Mouse (Mus musculus) kidney, adult 18-20 months (tissue): Measurements from ENCODE around the gene Lrig3.

Source experiments
- DNase-seq: peaks from one replicate; pipeline ENCODE4 v3.0.0; 2021

The Lrig3 gene

DNA sequence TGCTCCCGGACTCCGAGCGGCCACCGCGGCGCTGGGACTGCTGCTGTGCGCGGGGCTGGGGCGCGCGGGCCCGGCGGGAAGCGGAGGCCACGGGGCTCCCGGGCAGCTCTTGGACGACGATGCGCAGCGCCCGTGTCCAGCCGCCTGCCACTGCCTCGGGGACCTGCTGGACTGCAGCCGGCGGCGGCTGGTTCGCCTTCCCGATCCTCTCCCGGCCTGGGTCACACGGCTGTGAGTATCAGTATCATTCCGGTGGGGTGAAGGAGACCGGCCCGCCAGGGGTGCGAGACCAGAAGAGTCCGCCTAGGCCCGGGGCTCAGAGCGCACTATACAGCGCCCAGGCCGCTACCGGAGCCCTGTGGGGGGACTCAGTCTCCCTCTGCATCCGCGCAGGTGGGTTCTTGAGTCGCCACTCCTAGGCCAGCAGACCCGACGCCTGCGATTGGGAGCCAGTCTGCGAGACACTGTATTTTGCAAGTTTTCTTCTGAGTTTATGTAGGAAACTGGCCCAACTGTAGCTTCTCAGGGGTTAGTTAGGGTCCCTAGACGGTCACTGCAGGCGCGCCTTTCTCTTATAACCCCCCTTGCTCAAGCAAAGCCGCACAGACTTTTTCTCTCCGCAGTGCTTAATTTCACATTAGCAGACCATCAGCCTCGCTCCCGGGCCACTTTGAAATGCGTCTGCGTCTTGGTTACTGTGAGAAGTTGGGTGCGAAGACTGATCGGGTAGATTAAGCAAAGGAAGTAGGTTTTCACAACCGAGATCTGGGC lies 698 bp downstream of the Lrig3 start:
- DNase-seq: peak; percentile 60

DNA sequence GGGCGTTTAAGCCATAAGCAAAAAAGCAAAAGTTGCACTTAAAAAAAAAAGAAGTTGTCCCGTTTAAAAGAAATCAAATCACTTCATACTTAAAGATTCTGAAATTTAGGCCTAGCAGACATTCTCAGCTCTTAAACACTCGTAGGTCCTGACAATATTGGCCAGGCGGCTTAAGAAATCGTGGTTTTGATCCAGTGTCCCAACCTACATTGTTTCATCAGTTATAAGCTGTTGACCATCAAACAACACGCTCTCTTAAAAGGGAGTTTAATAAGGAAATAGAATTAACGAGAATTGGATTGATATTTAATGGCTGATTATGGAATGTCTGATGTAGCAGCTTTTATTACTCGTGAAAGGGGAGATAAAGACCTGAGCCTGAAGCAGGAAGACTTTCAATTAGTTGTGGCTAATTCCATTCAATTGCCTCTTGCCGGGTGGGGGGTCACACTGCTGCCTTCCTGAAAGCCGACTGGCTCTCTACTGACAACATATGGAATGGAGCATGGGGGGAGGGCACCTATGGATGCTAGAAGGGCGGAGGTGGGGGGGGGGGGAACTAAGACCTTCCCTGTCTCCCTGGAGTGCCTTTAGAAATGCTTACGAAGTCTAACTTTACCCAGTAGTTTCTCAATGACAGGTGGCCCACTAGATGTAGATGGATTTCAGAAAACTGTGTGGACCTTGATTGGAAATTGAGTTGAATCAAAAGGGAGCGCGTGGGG lies 1.6 kb downstream of the Lrig3 start:
- no peak for DNase-seq

- no peak for DNase-seq
Observed at GRCm38 (mm10) chr10:125968191-125969132, 2.5 kb downstream of the Lrig3 start.

DNA sequence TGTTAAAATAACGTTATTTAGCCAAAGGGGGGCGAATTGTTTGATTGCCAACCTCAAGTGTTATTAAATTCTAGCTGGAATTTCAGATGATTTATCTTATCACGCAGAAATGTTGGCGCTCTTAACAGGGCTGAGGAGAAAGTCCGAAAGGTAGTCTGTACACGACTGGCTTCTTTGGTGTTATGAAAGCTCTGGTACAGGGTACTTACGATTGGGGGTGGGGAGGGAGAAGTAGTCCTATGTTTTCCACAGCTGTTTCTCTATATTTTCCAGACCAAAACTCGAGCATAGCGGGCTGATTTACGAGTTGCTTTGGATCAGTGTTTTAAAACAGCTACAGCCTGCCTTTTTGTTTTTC lies 3.1 kb downstream of the Lrig3 start:
- DNase-seq: no peak

DNA sequence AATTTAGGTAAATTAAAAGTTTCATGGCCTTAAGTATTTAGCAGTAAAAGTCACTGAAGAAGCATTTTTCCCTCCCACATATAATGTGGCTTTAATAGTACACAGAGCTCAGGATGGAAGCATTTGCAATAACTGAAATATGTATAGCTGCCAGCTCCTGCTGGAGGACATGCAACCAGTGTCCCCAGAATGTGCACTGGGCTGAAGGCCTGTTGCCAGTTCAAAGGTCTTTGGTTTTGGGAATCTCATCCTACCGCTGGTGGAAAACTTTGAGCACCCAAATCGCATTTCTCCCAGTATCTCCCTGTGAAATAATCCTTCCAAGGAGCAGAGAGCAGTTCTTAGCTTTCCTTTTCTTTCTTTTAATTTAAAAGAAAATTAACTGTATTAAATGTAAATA lies 4.1 kb downstream of the Lrig3 start:
- DNase-seq: no peak

DNA sequence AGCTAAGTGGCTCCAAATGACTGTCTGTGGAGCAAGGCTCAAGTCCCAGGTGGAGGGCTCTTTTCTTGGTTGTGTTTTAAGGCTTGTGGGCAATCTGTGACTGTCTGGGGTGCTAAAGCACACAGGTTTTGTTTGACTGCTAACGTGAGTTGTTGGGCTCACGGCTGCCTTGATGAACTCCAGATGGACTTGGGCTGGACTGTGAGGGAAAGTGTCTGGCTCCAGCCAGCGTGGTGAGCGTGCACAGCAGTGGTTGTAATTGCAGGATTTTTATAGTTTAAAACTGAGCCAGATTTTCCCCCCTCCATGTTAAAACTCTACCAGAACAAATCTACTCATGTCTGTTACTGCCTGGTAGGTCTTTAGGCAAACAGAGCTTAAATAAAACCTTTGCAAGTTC lies 4.5 kb downstream of the Lrig3 start:
- DNase-seq: no peak

DNA sequence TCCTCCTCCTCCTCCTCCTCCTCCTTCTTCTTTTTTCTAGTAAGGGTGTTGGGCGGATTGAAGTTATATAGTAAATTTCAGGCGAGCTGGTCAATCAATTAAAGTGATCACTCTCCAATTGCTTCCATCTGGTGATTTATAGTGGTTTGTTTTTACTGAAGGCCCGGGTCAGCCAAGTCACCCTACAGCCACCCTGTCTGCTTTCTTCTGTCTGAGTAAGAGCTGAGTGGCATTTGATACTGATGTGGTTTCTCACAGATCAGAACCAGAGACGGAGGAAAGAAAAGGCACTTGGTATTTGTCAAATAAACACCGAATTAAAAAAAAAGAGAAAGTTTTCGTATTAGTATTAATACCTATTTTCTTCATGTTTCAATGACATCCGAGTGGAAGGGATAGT lies 7.8 kb downstream of the Lrig3 start:
- no peak for DNase-seq

DNA sequence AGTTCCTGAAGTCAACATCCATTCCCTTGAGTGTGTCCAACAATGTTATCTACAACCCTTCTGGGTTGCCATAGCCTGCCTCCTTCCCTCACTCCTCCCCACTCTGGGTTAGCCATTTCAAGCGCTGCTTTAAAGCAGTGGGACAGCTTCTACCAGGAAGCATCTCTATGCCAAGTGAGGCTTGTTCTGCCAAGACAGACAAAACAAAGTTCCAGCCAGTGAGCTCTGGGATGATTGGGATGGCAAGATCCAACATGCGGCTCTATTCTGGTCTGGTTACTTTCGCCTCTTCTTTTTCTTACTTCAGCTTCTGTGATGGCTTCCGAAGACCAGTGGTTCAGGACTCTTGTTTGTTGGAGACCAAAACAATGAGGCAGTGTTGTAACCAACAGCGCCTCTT lies 16.0 kb downstream of the Lrig3 start:
- no peak for DNase-seq

DNA sequence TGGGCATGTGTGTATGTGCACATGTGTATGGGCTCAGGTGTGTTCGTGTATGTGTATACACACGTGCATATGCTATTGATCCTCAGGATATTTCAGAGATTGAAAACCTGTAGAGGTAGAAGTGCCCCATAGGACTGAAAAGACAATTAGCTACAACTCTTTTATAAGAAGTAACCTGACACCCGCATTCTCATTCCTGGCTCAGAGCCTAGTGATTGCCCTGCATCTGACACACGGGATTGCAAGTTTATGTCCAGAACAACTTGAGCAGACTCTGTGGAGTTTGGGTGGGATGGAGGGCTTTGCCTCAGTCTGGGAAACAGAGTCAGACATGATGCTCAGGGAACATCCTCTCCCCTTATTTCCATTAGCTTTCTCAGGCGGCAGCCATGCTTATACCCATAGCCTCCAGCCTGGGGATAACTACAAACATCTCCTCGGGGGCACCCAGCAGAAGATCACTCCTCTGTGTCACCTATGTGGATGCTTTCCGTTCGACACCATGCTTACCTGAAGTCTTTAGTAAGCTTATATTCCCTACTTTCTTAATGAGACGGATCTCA lies 18.6 kb downstream of the Lrig3 start:
- no peak for DNase-seq

- DNase-seq: no peak
Observed at GRCm38 (mm10) chr10:125985795-125986194, 19.8 kb downstream of the Lrig3 start.

- DNase-seq: no peak
Observed at GRCm38 (mm10) chr10:125986443-125986842, 20.5 kb downstream of the Lrig3 start.

GRCm38 (mm10) chr10:125987307-125987706 lies 21.3 kb downstream of the Lrig3 start:
- no peak for DNase-seq

DNA sequence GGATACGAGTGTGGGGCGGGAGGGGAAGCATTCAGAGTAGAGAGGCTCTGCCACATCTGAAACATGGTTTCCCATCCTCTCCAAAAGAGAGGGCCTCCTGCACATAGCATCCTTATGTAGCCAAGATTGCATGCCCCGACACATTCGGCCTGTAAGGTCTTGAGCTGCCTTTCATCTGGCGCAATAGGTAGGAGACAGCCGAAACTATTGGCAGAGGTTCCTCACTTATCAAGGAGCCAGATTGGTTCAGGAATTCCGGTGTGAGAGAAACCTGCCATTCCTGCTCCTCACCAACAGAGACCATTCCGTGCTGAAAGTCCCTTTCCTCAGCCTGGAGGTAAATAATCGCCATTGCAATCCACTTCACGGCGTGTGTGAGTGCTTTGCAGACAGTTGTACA lies 22.1 kb downstream of the Lrig3 start:
- DNase-seq: no peak

- DNase-seq: no peak
Observed at GRCm38 (mm10) chr10:125989890-125990289, 23.9 kb downstream of the Lrig3 start.

DNA sequence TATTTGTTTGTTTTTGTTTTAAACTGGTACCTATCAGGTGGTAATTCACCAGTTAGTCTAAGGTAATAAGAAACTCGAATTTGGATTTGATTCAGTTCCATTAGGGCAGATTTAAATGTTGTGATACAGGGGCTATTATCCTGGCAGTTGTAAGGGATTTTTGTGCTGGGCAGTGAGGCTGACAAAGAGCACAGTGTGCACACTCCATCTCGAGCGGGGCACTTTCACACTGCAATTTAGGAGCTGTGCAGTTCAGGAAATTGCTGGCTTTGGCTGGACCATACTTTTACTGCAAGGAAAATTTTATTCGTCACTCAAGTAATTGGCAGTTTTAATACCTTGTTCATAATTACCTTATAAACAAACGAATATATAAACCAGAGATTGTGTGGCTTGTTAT lies 24.4 kb downstream of the Lrig3 start:
- DNase-seq: no peak

- DNase-seq: no peak
Observed at GRCm38 (mm10) chr10:125991819-125992218, 25.9 kb downstream of the Lrig3 start.

DNA sequence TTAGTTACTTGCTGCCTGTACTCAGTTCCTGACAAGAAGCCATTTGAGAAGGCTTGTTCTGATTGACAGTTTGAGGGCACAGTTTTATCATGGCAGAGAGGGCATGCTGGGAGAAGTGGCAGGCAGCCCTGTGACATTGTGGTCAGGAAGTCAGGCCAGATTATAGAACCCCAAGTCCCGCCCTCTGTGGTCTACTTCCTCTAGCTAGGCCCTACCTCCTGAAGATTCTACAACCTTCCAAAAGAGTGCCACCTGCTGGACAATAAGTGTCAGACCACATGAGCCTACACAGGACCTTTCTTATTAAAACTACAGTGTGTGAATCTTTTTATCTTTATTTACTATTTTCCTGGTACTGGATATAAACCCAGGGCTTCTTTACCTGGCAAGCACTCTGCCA lies 28.9 kb downstream of the Lrig3 start:
- DNase-seq: peak; percentile 42

GRCm38 (mm10) chr10:125995701-125996100 lies 29.7 kb downstream of the Lrig3 start:
- DNase-seq: no peak

DNA sequence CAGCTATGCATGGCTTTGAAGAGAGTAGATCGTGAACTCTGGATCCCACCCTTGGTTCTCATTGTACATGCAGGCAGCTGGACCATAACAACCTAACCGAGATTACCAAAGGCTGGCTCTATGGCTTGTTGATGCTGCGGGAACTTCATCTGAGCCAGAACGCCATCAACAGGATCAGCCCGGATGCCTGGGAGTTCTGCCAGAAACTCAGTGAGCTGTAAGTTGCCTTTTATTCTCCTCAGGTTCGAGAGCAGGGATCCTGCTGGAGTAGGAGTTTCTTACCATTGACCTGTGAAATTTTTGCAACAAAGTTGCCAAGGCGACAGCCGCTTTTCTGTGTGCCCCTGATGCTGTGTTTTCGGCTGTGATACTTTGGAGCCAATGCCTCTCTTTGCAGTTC lies 31.0 kb downstream of the Lrig3 start:
- peak; percentile 35 for DNase-seq

DNA sequence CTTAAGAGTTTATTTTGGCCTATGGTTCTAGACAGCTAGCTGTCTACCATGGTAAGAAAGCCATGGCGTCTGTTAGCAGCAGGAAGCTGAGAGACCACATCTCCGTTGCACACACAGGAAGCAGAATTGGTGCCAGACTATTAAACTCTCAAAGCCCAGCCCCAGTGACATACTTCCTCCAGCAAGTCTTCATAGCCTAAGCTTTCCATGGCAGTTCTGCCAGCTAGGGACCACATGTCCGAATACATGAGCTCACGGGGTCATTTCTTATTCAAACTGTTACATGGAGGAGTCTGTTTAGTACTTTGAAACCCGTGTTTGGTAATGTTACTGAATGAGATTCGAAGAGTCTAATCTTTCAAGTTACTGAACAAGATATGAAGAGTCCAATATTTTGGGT lies 33.6 kb downstream of the Lrig3 start:
- no peak for DNase-seq

DNA sequence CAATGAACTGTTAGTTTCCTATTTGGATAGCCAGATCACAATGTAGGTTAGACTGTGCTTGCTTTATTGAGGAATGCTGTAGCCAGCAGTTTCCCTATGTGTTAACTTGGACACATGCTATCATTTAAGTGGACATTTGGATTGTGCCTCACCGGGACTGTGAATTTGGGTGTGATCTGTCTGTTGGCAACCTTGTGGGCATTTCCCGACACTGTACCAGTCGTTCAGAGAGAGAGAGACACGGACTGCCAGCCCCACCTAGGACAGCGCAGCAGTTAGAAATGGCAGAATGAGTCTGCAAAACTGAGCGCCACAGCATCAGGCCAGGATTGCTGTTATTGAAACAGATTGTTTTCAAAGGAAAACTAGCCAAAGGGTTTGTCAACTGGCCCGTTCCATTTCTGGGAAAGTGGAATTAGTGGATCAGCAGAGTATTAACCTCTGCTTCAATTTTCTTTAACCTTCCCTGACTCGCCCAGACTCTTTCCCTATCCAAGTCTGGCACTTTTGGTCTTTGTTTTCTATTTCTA lies 35.0 kb downstream of the Lrig3 start:
- DNase-seq: no peak

- no peak for DNase-seq
Observed at GRCm38 (mm10) chr10:126002081-126002755, 36.2 kb downstream of the Lrig3 start.
